In genomic region chr12:100307501-100308260, GRCm38 (mm10) we compare ENCODE assay signal across 8 mouse cellular contexts.
DNase-seq lines count a peak whose midpoint lies in the region; ATAC-seq lines count a peak whose summit lies in the region.

No protein-coding gene starts in this region.

- 39% methylated on average over 8 of the region's 8 CpGs for WGBS in midbrain, embryonic 12.5 days

- H3K27ac ChIP-seq in midbrain, embryonic 12.5 days (replicated peaks): peak overlapping the region; percentile 84

- no peak overlapping the region for H3K4me3 ChIP-seq in midbrain, embryonic 12.5 days

- peak; percentile 82 for DNase-seq in adrenal gland, postnatal 25 days
- peak; percentile 90 for DNase-seq in cerebellum, adult 9-11 months
- DNase-seq in gastrocnemius, postnatal 25 days: peak; percentile 68
- peak; percentile 72 for DNase-seq in kidney, postnatal 10 days
- DNase-seq in urinary bladder, adult 18-20 months (ENCODE audit: low spot score in 2 of 2): no peak
- no peak for DNase-seq in ovary, postnatal 36 days (ENCODE audit: low spot score)
- no peak for DNase-seq in right cerebral cortex, postnatal 14 days

- no peak overlapping the region for H3K4me2 ChIP-seq in midbrain, embryonic 12.5 days (replicated peaks)

- no peak overlapping the region for H3K9ac ChIP-seq in midbrain, embryonic 12.5 days (replicated peaks)

- H3K27me3 ChIP-seq in midbrain, embryonic 12.5 days: no peaks in the 10 kb centered on the region

- no peaks in the 10 kb centered on the region for H3K36me3 ChIP-seq in midbrain, embryonic 12.5 days

- peak; percentile 62 for ATAC-seq in midbrain, embryonic 12.5 days (ENCODE audit: low FRiP score, low read depth)

- H3K9me3 ChIP-seq in midbrain, embryonic 12.5 days: no peaks in the 10 kb centered on the region

- peaks cover 53% of the 10 kb centered on the region for H3K4me1 ChIP-seq in midbrain, embryonic 12.5 days

Comparison
In these comparisons a context has a peak if more than half of its experiments do, and no peak if none do; other contexts are left out.
1. DNase-seq: peak in adrenal gland, postnatal 25 days (single experiment), cerebellum, adult 9-11 months (single experiment), gastrocnemius, postnatal 25 days (single experiment) and kidney, postnatal 10 days (single experiment); none in urinary bladder, adult 18-20 months (0 of 2), ovary, postnatal 36 days (single experiment) and right cerebral cortex, postnatal 14 days (single experiment).